Mouse (Mus musculus) heart, adult 2 months (tissue): ENCODE measurements at regions not wholly inside any gene's neighbourhood (a gene's known extent, or its start where the extent isn't known, plus 50 kb on each side); places are given as distances from the start of the nearest gene placed in this dataset.

ENCODE experiments used
- DNase-seq, 2 experiments: peaks; one replicate each; pipeline ENCODE4 v3.0.0; 2021
- H3K27ac ChIP-seq: fragments of 200-600 bp; 2 replicates; pipeline ENCODE4 v1.8.1; 2022
- H3K27me3 ChIP-seq: fragments of 200-500 bp; 2 replicates; pipeline ENCODE4 v1.6.1; 2012; ENCODE audit warnings: mild to moderate bottlenecking, low read length, inconsistent platforms, mixed read lengths; ENCODE audit not compliant: control insufficient read depth, insufficient read depth
- H3K36me3 ChIP-seq: fragments of 200-500 bp; 2 replicates; pipeline ENCODE4 v1.6.1; 2012; ENCODE audit warnings: low read length, inconsistent platforms; ENCODE audit not compliant: control insufficient read depth, insufficient read depth
- H3K4me1 ChIP-seq: fragments of 200-500 bp; 2 replicates; pipeline ENCODE4 v1.6.1; 2011; ENCODE audit warnings: low read length; ENCODE audit not compliant: control insufficient read depth, insufficient read depth
- H3K4me3 ChIP-seq: fragments of 200-600 bp; 2 replicates; pipeline ENCODE4 v1.8.1; 2022
- H3K79me2 ChIP-seq: fragments of 200-500 bp; replicated peaks from 2 replicates; pipeline ENCODE4 v1.6.1; 2012; ENCODE audit warnings: mild to moderate bottlenecking, inconsistent platforms, low read length, moderate library complexity, mixed read lengths; ENCODE audit not compliant: control insufficient read depth, insufficient read depth
- H3K9ac ChIP-seq: fragments of 200-500 bp; 2 replicates; pipeline ENCODE4 v1.6.1; 2012; ENCODE audit warnings: low read depth, mild to moderate bottlenecking, control low read depth, inconsistent platforms, low read length, mixed read lengths
- CTCF ChIP-seq: fragments of 200-600 bp; IDR thresholded peaks from 2 replicates; pipeline ENCODE4 v1.8.1; 2022; ENCODE audit warnings: antibody characterized with exemption, mild to moderate bottlenecking, moderate library complexity
- EP300 ChIP-seq: fragments of 200-500 bp; IDR thresholded peaks from 2 replicates; pipeline ENCODE4 v1.6.1; 2011; ENCODE audit warnings: low read depth, low read length, control low read depth; ENCODE audit not compliant: insufficient read depth
- POLR2A ChIP-seq: fragments of 200-500 bp; IDR thresholded peaks from 2 replicates; pipeline ENCODE4 v1.6.1; 2011; ENCODE audit warnings: mild to moderate bottlenecking, low read depth, low read length, control low read depth; ENCODE audit not compliant: insufficient read depth
- WGBS: fragments of 180-500 bp; shearing (Covaris S2); methylation state at CpG from one replicate; pipeline ENCODE4 v1.1.7; 2018; 5-methylcytosine and 5-hydroxymethylcytosine counted together
- intact Hi-C: fragments of 180-260 bp; cut with DNase I; formaldehyde crosslinking; loops from one replicate; pipeline ENCODE4 v1.15.1; 2025

GRCm38 (mm10) chr9:72204357-72204905, 70.2 kb upstream of the Zfp280d start:
- Histone ChIP-seq H3K36me3 (no peaks in the 10 kb centered on the region), H3K4me3 (no peak overlapping the region), H3K27me3 (no peaks in the 10 kb centered on the region), H3K27ac (no peak overlapping the region), H3K9ac (no peak overlapping the region), H3K79me2 (no peaks in the 10 kb centered on the region), H3K4me1 (no peaks in the 10 kb centered on the region; the same call in 1 of the 2 replicates)
- no peak for DNase-seq
- TF ChIP-seq EP300: no peak
- TF ChIP-seq CTCF: no peak
- TF ChIP-seq POLR2A: no peak
- intact Hi-C loops: no loop called here
- WGBS: 91% methylated on average over 2 of the region's 2 CpGs

- intact Hi-C loops: no loop called here
Measured at GRCm38 (mm10) chr9:72205815-72206214, 68.8 kb upstream of the Zfp280d start.

DNA sequence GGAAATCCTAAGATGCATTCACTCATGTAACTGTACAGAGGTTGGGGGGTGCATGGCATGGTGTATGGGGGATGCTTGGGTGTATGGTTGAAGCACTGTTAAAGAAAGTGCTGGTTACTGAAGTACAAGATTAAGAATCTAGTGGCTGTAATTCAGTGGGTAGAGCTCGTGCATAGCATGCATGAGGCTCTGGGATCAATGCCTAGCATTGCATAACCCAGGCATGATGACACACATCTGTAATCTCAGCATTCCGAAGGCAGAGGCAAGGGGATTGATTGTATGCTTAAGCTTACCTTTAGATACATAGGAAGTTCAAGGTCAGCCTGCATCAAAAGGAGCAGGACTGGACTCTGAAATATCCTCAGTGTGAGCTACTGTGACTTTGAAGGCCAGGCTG, 67.7 kb upstream of the Zfp280d start:
- WGBS: 45% methylated on average over 2 of the region's 2 CpGs
- intact Hi-C loops: no loop called here
- TF ChIP-seq EP300 (0 out of 2 replicates have a peak, but pooled peaks have one; percentile 30), CTCF (no peak), POLR2A (no peak)
- no peaks in the 10 kb centered on the region for H3K79me2 ChIP-seq
- DNase-seq: peak; percentile 38 to 40
- H3K4me1 ChIP-seq: no peaks in the 10 kb centered on the region; the same call in 1 of the 2 replicates
- H3K27ac ChIP-seq: no peak overlapping the region
- H3K4me3 ChIP-seq: no peak overlapping the region
- H3K27me3 ChIP-seq: no peaks in the 10 kb centered on the region
- no peaks in the 10 kb centered on the region for H3K36me3 ChIP-seq
- no peak overlapping the region for H3K9ac ChIP-seq

More at GRCm38 (mm10) chr9:72205815-72206214, 68.8 kb upstream of the Zfp280d start:
- Histone ChIP-seq H3K9ac (no peak overlapping the region), H3K36me3 (no peaks in the 10 kb centered on the region), H3K4me3 (no peak overlapping the region), H3K79me2 (no peaks in the 10 kb centered on the region), H3K27ac (no peak overlapping the region), H3K27me3 (no peaks in the 10 kb centered on the region), H3K4me1 (no peaks in the 10 kb centered on the region; the same call in 1 of the 2 replicates)
- WGBS: 86% methylated on average over 7 of the region's 7 CpGs
- DNase-seq: no peak
- TF ChIP-seq POLR2A (no peak), CTCF (no peak), EP300 (no peak)

- Histone ChIP-seq H3K4me1 (no peaks in the 10 kb centered on the region; the same call in 1 of the 2 replicates), H3K36me3 (no peaks in the 10 kb centered on the region)
- 59% methylated on average over 7 of the region's 7 CpGs for WGBS
Measured at GRCm38 (mm10) chr9:72208296-72208695, 66.4 kb upstream of the Zfp280d start.

GRCm38 (mm10) chr9:72217296-72218028, 57.2 kb upstream of the Zfp280d start:
- intact Hi-C loops: no loop called here
- WGBS: 77% methylated on average over 11 of the region's 11 CpGs
- H3K27ac ChIP-seq: no peak overlapping the region
- no peaks in the 10 kb centered on the region for H3K79me2 ChIP-seq
- no peaks in the 10 kb centered on the region for H3K4me1 ChIP-seq
- H3K9ac ChIP-seq: no peak overlapping the region
- TF ChIP-seq CTCF: peak; percentile 23; the same call in 1 of the 2 replicates
- no peak for TF ChIP-seq EP300
- TF ChIP-seq POLR2A: no peak
- H3K27me3 ChIP-seq: peaks cover 1% of the 10 kb centered on the region; the same call in 1 of the 2 replicates
- H3K36me3 ChIP-seq: no peaks in the 10 kb centered on the region
- no peak overlapping the region for H3K4me3 ChIP-seq
- no peak for DNase-seq

More at GRCm38 (mm10) chr9:72208296-72208695, 66.4 kb upstream of the Zfp280d start:
- Histone ChIP-seq H3K27ac (no peak overlapping the region), H3K79me2 (no peaks in the 10 kb centered on the region), H3K9ac (no peak overlapping the region), H3K27me3 (no peaks in the 10 kb centered on the region), H3K4me3 (no peak overlapping the region)
- no peak for TF ChIP-seq POLR2A
- no peak for TF ChIP-seq EP300
- no peak for TF ChIP-seq CTCF
- no peak for DNase-seq
- intact Hi-C loops: no loop called here

DNA sequence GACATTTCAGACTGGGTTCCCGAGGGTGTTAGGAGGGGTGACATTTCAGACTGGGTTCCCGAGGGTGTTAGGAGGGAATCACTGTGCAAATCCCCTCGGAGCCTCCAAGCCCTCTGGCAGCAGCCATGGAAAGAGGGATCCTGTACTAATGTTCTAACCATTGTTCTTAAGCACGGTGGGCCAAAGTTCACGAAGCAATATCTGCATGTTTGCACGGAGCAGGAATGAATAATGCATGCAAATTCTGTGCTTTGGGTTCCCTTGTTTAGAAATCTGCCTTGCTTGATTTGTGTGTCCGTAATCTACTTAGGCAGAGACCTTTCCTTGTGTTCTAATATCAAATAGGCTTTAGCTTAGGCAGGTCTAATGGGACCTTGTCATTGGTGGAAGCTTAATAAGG, 55.9 kb upstream of the Zfp280d start:
- H3K79me2 ChIP-seq: no peaks in the 10 kb centered on the region
- no peaks in the 10 kb centered on the region for H3K4me1 ChIP-seq
- no peak overlapping the region for H3K9ac ChIP-seq
- H3K4me3 ChIP-seq: no peak overlapping the region
- no peak overlapping the region for H3K27ac ChIP-seq
- TF ChIP-seq POLR2A (no peak), EP300 (no peak), CTCF (no peak)
- H3K27me3 ChIP-seq: peaks cover 1% of the 10 kb centered on the region; the same call in 1 of the 2 replicates
- intact Hi-C loops: no loop called here
- DNase-seq: no peak
- WGBS: 68% methylated on average over 7 of the region's 7 CpGs
- no peaks in the 10 kb centered on the region for H3K36me3 ChIP-seq
